Comparison of ENCODE assay signal across 8 mouse cellular contexts in genomic region chr3:75954185-75954584, GRCm38 (mm10). TPM values are rescaled to one million over a fixed set of nuclear protein-coding genes. Genes with fewer than 3 reads are reported as not detected.
DNase-seq lines count a peak whose midpoint lies in the region; ATAC-seq lines count a peak whose summit lies in the region.

No protein-coding gene starts in this region.

- DNase-seq in 3T3-L1 (ENCODE audit: low read depth, low spot score): peak; percentile 15
- no peak for DNase-seq in forebrain, embryonic 14.5 days (ENCODE audit: low spot score)
- DNase-seq in spleen, postnatal 14 days (ENCODE audit: low spot score in 2 of 2): no peak
- no peak for DNase-seq in cerebellum, postnatal 4 days (ENCODE audit: low spot score in 2 of 2)
- no peak for DNase-seq in left cerebral cortex, adult 11 months (ENCODE audit: low spot score)

- H3K4me2 ChIP-seq in forebrain, embryonic 14.5 days (ENCODE audit: low read length): peak overlapping the region; percentile 84
- H3K4me2 ChIP-seq in liver, embryonic 12.5 days: peak overlapping the region; percentile 86

- H3K4me1 ChIP-seq in erythroblast, embryonic 14.5 days (ENCODE audit: control insufficient read depth): peaks cover 80% of the 10 kb centered on the region
- peaks cover 18% of the 10 kb centered on the region for H3K4me1 ChIP-seq in forebrain, embryonic 14.5 days (ENCODE audit: control insufficient read depth, insufficient read depth, low read length)
- peaks cover 70% of the 10 kb centered on the region for H3K4me1 ChIP-seq in liver, embryonic 12.5 days

- H3K4me3 ChIP-seq in erythroblast, embryonic 14.5 days (replicated peaks): peak overlapping the region; percentile 97
- peak overlapping the region; percentile 80; the same call in 1 of the 2 replicates for H3K4me3 ChIP-seq in forebrain, embryonic 14.5 days (ENCODE audit: low read depth, low read length)
- peak overlapping the region; percentile 82 for H3K4me3 ChIP-seq in liver, embryonic 12.5 days

- H3K9me3 ChIP-seq in erythroblast, embryonic 14.5 days (ENCODE audit: control insufficient read depth, low read length): no peaks in the 10 kb centered on the region
- H3K9me3 ChIP-seq in forebrain, embryonic 14.5 days (replicated peaks; ENCODE audit: control insufficient read depth, low read length): no peaks in the 10 kb centered on the region
- no peaks in the 10 kb centered on the region for H3K9me3 ChIP-seq in liver, embryonic 12.5 days (replicated peaks)

- H3K27me3 ChIP-seq in erythroblast, embryonic 14.5 days (ENCODE audit: control insufficient read depth): no peaks in the 10 kb centered on the region
- H3K27me3 ChIP-seq in forebrain, embryonic 14.5 days (replicated peaks; ENCODE audit: control insufficient read depth, insufficient read depth, low read length): no peaks in the 10 kb centered on the region
- H3K27me3 ChIP-seq in liver, embryonic 12.5 days (replicated peaks): no peaks in the 10 kb centered on the region

- peak overlapping the region; percentile 21; the same call in 1 of the 2 replicates for H3K9ac ChIP-seq in forebrain, embryonic 14.5 days (ENCODE audit: low read length)
- peak overlapping the region; percentile 87 for H3K9ac ChIP-seq in liver, embryonic 12.5 days

- H3K36me3 ChIP-seq in erythroblast, embryonic 14.5 days (ENCODE audit: control insufficient read depth): peaks cover 34% of the 10 kb centered on the region
- no peaks in the 10 kb centered on the region for H3K36me3 ChIP-seq in forebrain, embryonic 14.5 days (ENCODE audit: control insufficient read depth, insufficient read depth, low read length)
- no peaks in the 10 kb centered on the region; the same call in 1 of the 2 replicates for H3K36me3 ChIP-seq in liver, embryonic 12.5 days

- 63% methylated on average over 3 of the region's 3 CpGs for WGBS in forebrain, embryonic 14.5 days
- 87% methylated on average over 3 of the region's 3 CpGs for WGBS in liver, embryonic 12.5 days (ENCODE audit: insufficient replicate concordance)

- ATAC-seq in erythroblast, adult 5-6 weeks (replicated peaks; ENCODE audit: low FRiP score, poor library complexity, severe bottlenecking): no peak
- no peak for ATAC-seq in forebrain, embryonic 14.5 days
- no peak for ATAC-seq in liver, embryonic 12.5 days

- H3K27ac ChIP-seq in forebrain, embryonic 14.5 days (ENCODE audit: low read depth, low read length): no peak overlapping the region
- 0 out of 2 replicates have a peak overlapping the region, but pooled peaks have one; percentile 40 for H3K27ac ChIP-seq in liver, embryonic 12.5 days

RNA-seq across cellular contexts. Expression of gene Golim4, which starts 2.6 kb away (rescaled TPM):
- polyA plus RNA-seq in erythroblast, embryonic 14.5 days (2012): 2.3 and 2.9 TPM in 2 replicates
- total RNA-seq in erythroblast, adult 5-6 weeks (2015; ENCODE audit: low replicate concordance): 23.6 and 31.7 TPM in 2 replicates
- 53.1 and 57.7 TPM in 2 replicates for total RNA-seq in erythroblast, adult 5-6 weeks (2017; ENCODE audit: low replicate concordance)
- 21.7 and 22.0 TPM in 2 replicates for polyA plus RNA-seq in forebrain, embryonic 14.5 days (2014; fragmentation: Nextera tagmentation; extraction: Ambion mirVana)
- 26.0 and 31.3 TPM in 2 replicates for polyA plus RNA-seq in liver, embryonic 12.5 days (2016; fragmentation: Nextera tagmentation; extraction: Ambion mirVana)
